Mouse (Mus musculus) mouse embryonic stem cell (cell line): Measurements from ENCODE around the gene Preb.

Experiments
- in situ Hi-C, 2 experiments: fragments of 300-500 bp; cut with MboI; formaldehyde crosslinking; loops; 1 replicate in 1 of 2; 3 replicates in 1 of 2; pipeline ENCODE4 v1.14.3; 2019 to 2020; ENCODE audit warnings: low sequenced_read_pairs in 2 of 2, low pct_unique_long_range_greater_than_20kb in 1 of 2, mixed read lengths in 1 of 2; ENCODE audit not compliant: unreplicated experiment in 1 of 2

Preb gene

DNA sequence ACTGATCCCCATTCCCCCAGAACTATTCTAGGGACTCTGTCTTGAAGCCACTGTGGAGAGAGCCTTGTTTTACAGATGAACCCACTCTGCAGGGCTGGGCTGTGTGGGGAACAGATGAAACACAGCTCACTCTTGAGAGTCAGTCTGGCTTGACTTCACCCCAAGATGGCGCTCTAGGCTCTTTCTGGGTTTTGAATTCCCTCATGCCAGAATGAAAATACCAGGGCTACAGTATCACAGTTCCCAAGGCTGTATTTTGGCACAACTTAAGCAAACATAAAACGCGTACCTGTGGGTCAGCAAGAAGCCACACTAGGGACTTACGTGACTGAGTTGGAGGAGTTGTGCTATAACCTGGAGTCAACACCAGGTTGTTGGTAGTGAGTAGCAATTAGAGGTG is 30.0 kb downstream of the Preb start:
- in situ Hi-C loops: loop anchor here (5.0 to 10.0 kb wide), 2 partner anchors 125 to 128 kb away; no protein-coding TSS in a partner anchor

DNA sequence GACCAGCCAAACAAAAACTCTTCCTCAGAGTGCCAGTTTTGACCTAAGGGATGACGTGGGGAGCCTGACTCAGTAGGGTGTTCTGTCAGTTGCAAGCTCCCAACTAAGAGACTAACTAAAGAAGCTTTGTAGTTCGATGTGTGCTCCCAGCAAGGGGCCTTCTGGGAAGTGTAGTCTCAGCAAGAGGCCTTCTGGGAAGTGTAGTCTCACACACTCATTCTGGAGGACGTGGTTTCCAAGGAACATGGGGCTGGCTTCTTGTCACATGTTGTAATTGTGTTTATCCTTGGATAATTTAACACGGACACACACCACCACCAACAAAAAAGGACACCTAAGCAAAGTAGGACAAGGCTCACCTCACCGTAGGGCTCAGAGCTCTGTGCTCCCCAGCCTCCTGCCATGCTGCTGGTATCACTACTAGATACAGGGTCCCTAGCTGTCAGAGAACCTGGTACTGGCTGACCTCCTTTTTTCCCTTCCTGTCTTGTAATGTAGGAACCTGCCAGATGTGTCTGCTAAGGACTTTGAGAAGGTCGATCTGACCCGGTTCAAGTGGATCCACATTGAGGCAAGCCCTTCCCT is 32.1 kb downstream of the Preb start:
- in situ Hi-C loops: no loop called here

DNA sequence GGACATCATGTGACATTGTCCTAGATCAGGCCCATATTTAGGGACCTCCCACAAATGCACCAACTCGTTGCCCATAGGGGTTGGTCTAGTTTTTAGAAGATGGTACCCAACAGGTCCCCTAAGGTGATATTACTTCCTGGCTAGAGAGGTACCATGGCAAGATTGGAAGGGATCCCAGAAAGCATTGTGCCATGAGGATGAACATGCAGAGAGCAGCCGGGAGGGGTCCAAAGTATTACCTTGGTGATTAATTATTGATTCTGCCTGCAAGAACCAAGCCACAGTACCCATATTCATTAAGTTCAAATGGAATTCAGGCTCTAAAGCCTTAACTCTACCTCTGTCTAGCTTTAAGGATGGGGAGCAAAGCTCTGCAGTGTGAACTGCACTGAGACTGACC is 34.1 kb downstream of the Preb start:
- in situ Hi-C loops: no loop called here

DNA sequence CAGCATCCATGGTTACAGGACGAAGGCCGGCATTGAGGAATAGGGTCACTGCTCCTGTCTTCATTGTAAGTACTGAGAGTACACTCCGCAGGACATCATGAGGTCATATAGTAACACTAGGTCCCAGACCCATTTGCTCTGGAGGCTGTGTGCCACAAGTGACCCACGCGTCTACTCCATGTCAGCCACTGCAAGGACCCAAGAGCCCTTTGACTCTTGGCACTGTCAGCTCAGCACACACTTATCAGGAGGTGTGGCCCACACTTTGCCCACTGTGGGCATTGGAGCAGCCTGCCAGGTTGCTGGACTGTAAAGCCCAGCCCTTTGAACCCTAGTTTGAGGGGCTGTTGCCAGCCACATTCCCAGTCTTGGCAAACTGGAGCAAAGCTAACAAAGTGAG is 34.9 kb downstream of the Preb start:
- in situ Hi-C loops: no loop called here

DNA sequence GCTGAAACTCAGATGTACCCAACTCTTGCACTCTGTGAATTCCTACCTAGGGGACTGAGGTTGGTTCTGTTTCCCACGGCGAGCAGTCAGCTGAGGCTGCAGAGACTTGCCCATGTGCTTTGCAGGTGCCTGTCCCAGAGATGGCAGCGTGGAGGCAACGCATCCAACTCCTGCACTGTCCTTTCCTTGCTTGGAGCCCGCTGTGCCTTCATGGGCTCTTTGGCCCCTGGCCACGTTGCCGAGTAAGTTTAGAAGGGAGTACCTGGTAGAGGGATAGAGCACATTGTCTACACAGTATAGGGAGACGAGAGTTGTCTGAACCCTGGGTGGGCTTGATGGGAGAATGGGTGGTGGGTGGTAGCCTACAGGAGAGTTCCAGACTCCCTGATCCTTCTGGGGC is 35.5 kb downstream of the Preb start:
- in situ Hi-C loops: no loop called here

DNA sequence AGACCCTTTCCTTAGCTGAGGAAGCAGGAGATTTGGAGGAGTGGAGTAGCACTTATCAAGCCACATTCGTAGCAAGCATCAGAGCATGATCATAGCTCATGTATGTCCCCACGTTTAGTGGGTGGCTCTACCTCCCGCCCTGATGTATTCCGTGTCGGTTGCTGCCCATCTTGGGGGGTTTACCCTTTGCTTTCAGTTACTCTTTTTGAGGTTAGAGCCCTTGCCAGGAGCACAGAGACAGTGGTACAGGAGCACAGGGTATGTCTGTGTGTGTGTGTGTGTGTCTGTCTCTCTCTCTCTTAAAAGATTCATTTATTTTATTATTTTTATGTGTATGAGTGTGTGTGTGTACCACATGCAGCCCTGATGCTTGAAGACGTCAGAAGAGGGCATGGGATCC is 37.0 kb downstream of the Preb start:
- in situ Hi-C loops: no loop called here

DNA sequence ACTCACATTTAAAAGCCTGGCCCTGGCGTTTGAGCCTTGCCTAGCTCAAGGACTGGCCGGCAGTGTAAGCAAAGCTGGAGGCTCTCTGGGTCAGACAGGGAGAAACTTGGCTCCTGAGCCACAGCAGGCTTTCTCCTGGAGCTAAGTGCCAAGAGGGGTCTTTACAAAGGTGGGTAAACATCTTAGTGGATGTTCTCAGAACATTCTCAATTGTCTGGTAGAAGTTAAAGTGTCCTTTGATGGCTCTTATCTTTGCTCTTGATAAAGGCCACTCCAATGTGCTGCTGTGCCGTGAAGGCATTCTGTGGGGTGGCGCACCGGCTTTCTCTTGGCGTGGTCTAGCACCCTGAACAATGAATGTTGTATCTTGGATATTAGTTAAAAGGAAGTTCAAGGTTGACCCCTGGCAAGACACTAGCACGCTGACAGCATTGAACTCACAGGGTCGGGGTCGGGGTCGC is 37.5 kb downstream of the Preb start:
- in situ Hi-C loops: no loop called here

DNA sequence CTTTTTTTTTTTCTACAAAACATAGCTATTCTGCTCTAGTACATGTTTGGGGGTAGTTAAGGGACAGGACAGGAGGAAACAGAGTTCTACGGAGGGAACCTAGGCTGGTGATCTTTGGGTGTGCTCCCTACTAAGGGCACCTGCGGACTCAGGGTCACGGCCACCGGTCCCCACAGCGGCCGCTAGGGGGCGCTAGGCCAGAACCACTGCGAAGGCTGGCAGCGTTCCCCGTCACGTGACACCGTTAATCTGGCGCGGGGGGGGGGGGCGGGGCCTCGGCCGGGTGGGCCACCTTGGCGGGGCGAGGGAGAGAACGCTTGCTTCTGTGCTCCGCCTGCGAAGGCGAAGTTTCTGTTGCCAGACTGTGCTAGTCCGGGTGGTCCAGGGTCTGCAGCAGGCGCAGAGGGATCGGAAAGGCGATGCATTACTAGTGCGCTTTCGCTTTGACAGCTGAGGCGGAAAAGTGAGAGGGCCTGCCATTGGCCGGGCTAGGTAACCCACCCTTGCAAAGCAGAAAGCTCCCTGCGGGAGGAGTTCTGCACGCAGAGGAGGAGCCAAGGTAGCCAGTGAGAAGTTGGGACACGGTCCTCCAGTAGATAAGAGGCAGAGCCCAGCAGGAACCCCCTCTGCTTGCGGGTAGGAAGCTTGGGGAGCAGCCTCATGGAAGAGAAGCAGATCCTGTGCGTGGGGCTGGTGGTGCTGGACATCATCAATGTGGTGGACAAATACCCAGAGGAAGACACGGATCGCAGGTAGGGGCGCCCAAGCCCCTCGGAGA is 38.7 kb downstream of the Preb start, which contains the start of gene Khk:
Khk (plus strand) TSS at position 176 of the 778 bp plus-strand sequence.
- in situ Hi-C loops: no loop called here

DNA sequence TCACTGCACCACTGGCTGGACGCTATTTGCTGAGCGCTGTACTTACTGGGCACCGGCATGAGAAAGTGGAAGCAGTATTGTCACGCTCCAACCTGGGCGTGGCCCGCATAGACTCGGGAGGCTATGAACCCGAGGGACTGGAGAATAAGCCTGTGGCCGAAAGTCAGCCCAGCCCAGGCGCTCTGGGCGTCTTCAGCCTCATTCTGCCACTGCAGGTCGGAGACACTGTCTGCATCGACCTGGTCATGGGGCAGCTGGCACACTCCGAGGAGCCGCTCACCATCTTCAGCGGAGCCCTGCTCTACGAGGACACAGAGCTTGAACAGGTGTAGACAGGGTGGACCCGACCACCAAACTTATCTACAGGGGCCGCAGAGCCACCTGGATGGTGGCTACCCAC is 39.5 kb downstream of the Preb start:
- in situ Hi-C loops: no loop called here

DNA sequence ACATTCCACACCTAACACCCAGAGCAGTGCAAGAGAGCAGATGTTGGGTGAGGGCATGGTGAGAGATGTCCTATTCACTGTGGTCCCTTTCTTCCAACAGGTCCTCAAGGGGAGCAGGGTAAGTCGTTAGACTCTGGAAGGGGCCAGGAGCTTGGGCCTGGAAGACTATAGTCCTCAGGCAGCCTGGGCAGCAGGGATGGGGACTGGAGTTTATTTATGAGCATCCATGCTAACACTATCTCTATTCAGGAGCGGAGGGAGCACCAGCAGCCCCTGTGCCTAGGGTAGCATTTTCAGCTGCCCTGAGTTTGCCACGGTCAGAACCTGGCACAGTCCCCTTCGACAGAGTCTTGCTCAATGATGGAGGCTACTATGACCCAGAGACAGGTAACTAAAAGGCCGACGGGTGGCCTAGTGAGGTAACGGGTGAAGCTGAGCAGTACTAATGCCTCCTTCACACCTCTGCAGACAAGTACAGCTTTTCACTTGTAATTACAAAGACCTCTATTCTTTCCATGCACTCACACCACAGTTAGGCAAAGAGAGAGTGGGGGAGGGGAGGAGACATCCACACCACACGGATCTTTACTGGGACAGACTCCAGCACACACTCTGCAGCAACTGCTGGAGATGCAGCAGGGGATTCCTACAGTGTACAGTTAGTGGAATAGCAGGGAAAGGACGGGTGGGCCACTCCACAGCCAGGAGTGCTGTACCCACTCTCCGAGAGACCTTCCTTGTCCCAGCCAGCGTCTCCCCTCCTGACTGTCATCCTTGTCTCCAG is 40.1 kb downstream of the Preb start:
- in situ Hi-C loops: no loop called here

DNA sequence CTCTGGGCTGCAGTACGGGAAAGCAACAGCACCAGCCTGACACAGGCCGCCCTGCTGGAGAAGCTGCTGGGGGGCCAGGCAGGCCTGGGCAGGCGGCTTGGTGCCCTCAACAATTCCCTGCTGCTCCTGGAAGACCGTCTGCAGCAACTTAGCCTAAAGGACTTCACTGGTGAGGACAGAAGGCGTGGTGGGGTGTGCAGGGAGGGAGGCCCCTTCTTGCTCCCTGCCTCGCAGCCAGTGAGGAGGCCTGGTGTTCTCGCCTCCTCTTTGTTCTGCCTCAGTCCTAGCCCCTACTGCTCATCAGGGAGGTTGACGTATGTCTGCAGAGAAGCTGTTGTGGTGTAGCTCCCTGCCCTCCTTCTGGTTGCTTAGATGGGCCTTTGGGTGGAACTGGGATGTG is 41.5 kb downstream of the Preb start:
- in situ Hi-C loops: no loop called here

DNA sequence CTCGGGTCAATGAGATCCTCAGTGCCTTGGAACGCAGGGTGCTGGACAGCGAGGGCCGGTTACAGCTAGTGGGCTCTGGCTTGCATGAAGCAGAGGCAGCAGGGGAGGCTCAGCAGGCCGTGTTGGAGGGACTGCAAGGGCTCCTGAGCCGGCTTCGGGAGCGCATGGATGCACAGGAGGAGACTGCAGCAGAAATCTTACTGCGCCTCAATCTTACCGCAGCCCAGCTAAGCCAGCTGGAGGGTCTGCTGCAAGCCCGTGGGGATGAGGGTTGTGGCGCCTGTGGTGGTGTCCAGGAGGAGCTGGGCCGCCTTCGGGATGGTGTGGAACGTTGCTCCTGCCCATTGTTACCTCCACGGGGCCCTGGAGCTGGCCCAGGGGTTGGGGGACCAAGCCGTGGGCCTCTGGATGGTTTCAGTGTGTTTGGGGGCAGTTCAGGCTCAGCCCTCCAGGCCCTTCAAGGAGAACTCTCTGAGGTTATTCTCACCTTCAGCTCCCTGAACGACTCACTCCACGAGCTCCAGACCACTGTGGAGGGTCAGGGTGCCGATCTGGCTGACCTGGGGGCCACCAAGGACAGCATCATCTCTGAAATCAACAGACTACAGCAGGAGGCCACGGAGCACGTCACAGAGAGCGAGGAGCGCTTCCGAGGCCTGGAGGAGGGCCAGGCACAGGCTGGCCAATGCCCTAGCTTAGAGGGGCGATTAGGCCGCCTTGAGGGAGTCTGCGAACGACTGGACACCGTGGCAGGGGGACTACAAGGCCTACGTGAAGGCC is 42.1 kb downstream of the Preb start:
- in situ Hi-C loops: no loop called here

DNA sequence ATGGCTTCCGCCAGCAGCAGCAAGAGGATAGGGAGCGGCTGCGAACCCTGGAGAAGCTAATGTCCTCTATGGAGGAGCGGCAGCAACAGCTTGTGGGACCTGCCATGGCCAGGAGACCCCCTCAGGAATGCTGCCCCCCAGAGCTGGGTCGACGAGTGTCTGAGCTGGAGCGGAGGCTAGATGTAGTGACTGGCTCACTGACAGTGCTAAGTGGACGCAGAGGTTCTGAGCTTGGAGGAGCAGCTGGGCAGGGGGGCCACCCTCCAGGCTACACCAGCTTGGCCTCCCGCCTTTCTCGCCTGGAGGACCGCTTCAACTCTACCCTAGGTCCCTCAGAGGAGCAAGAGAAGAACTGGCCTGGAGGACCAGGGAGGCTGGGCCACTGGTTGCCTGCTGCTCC is 42.8 kb downstream of the Preb start:
- in situ Hi-C loops: no loop called here

DNA sequence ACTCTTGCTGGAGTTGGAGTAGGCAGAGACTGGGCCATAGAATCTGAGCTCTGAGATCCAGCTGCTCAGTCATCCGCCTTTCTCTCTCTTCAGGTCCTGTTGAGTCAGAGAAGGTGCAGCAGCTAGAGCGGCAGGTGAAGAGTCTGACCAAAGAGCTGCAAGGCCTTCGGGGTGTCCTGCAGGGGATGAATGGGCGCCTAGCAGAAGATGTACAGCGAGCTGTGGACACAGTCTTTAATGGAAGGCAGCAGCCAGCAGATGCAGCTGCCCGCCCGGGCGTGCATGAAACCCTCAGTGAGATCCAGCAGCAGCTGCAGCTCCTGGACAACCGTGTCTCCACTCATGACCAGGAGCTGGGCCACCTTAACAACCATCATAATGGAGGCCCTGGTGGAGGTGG is 43.3 kb downstream of the Preb start:
- in situ Hi-C loops: no loop called here

DNA sequence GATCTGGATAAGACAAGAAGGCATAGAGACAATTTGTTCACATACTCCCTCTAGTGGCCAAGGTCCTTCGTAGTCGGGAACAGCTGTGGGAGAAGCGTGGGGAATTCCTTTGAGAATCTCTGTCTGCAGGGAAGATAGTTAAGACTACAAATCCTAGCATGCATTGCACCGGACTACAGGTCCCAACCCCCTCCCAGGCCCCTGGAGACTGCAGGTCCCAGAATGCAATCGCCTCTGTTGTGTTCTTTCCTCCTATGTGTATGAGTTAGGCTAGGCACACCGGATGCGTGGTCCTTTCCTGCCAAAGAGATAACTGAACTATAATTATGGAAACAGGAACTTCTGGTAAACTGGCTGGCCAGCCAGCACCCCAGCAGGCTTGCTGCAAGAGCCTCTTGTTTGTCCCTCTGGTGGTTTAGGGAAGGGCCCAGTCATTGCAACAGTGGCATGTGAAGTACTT is 44.2 kb downstream of the Preb start:
- in situ Hi-C loops: no loop called here

DNA sequence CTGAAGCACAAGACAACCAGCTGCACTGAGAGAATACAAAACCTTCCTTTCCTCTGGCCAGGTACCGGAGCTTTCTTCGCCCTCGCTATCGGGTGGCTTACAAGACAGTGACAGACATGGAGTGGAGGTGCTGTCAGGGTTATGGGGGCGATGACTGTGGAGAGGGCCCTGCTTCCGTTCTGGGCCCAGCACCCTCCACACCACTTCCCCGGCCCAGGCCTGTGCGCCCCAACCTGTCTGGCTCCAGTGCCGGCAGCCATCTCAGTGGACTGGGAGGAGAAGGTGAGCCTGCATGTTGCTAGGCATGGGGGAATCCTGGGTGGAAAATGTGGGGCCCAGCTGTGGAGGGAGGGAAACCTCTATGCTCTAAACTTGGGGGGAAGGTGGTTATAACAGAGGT is 44.7 kb downstream of the Preb start:
- in situ Hi-C loops: no loop called here

DNA sequence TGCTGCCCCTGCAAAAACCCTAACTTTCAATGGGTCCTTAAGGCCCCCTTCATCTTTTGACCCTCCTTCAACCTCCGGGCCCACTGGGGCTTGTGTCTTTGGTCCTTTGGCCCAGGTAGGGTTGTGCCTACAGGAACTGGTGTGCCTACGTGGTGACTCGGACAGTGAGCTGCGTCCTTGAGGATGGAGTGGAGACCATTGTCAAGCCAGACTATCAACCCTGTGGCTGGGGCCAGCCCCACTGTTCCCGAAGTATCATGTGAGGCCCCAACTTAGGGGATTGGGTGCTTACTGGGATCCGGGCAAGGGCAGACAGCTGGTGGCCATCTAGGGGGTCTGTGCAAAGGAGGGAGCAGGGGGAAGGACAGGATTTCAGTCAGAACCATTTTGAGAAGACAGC is 45.3 kb downstream of the Preb start:
- in situ Hi-C loops: no loop called here

DNA sequence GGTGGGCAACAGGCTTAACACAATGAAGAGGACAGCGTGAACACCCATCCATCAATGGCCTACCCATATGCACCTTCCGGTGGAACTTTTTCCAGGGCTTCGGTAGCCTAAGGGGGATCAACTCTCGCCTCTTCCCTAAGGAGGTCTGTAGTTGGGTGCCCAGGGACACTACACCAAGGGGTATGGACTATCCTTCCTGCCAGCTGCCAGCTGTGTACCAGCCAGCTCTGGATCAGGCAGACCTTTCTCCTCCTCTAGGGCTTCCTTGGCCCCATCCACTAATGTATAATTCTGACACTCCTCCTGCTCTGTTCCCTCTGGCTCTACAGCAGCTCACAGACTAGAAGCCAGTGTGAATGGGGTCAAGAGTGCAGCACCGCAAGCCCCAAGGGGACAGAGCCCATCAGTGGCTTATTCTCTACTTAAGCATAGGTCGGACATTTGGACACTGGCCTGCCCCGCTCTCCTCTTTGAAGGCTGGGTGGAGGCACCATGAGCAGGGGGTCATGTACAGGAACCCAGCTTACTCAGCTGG is 46.0 kb downstream of the Preb start:
- in situ Hi-C loops: no loop called here
